Mouse (Mus musculus) embryonic facial prominence, embryonic 10.5 days (tissue): ENCODE results near the gene Mypop. TPM values are rescaled to one million over a fixed set of nuclear protein-coding genes. Genes with fewer than 3 reads are reported as not detected.
A peak's percentile ranks its signal among the peaks of the same experiment; 100 is the strongest.

Experiments used
- DNase-seq: peaks from one replicate; pipeline ENCODE4 v3.0.0-alpha.2; 2017; ENCODE audit warnings: low spot score
- H3K27ac ChIP-seq: fragments of 300-500 bp; sonication (generic); replicated peaks from 2 replicates; pipeline ENCODE4 v1.5.1; 2016; ENCODE audit warnings: mild to moderate bottlenecking
- H3K27me3 ChIP-seq: fragments of 300-500 bp; sonication (generic); replicated peaks from 2 replicates; pipeline ENCODE4 v1.6.1; 2016; ENCODE audit warnings: low read depth, mild to moderate bottlenecking; ENCODE audit not compliant: poor library complexity, severe bottlenecking
- H3K36me3 ChIP-seq: fragments of 300-500 bp; sonication (generic); replicated peaks from 2 replicates; pipeline ENCODE4 v1.6.1; 2016; ENCODE audit warnings: mild to moderate bottlenecking, moderate library complexity
- H3K4me1 ChIP-seq: fragments of 300-500 bp; sonication (generic); 2 replicates; pipeline ENCODE4 v1.6.1; 2016
- H3K4me3 ChIP-seq: fragments of 300-500 bp; sonication (generic); 2 replicates; pipeline ENCODE4 v1.5.1; 2016; ENCODE audit warnings: mild to moderate bottlenecking, moderate library complexity
- H3K9me3 ChIP-seq: fragments of 300-500 bp; sonication (generic); 2 replicates; pipeline ENCODE4 v1.6.1; 2016; ENCODE audit warnings: mild to moderate bottlenecking
- WGBS: fragments of 180-500 bp; shearing (Covaris S2); methylation state at CpG from one replicate; pipeline ENCODE4 v1.1.7; 2016; 5-methylcytosine and 5-hydroxymethylcytosine counted together
- polyA plus RNA-seq: library from polyadenylated mRNA; unstranded; fragments of >200 nt; fragmentation: Nextera tagmentation; extraction: Ambion mirVana; gene quantifications from 2 replicates; pipeline ENCODE4 v1.2.1, GENCODE M21; 2016

Gene Mypop
- polyA plus RNA-seq, 1 experiment from 2014 or later, result 4.1 TPM

DNA sequence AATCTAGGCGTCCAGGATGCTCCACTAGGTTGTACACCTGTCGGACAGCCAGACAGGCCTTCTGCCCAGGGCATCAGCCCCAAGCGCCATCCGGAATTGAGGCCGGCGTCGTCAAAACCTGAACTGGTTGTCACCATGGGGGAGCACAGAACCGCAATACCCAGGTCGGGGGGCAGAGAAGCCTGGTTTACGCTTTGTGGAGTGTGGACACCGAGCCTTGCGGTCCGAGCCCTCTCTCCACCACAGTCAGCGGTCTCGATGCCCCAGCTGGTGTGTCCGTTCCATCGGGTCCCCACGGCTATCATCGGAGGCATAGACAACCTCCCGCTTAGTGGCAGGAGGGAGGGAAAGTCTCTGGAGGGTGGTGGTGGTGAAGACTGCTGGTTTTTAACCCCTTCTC lies 28.2 kb upstream of the Mypop start:
- WGBS, result under 1% methylated on average over 20 of the region's 20 CpGs
- H3K27ac ChIP-seq, result no peak overlapping the region
- H3K27me3 ChIP-seq, result peaks cover 100% of the 10 kb centered on the region

DNA sequence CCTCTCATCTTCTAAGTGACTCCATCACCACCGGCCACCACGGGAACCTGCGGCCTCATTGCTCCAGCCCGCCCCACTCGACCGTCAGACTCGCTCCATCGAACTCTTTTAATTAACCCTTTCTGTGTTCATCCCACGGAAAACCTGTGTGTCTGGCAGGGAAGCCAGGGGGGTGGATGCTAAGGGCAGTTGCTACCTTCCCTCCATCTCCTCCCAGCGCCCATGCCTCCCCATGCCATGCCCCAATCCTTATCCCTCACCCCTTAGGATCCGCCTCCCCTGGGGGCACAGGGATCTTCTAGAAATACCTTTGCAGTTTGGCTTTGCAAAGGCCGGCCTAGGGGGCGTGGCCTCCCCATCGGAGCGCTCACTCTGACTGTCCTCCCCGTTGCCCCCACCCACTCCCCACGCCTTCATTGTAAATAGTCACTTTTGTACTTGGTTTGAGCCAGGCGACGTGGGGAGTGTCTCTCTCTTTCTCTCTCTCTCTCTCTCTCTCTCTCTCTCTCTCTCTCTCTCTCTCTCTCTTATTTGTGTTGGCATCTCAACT lies 27.7 kb upstream of the Mypop start:
- Histone ChIP-seq H3K36me3 (no peaks in the 10 kb centered on the region), H3K27me3 (peaks cover 97% of the 10 kb centered on the region), H3K4me3 (peak overlapping the region; percentile 46), H3K4me1 (peaks cover 42% of the 10 kb centered on the region), H3K27ac (no peak overlapping the region), H3K9me3 (no peaks in the 10 kb centered on the region)
- no peak for DNase-seq
- WGBS, result 1% methylated on average over 19 of the region's 19 CpGs

More for the DNA sequence above, 28.2 kb upstream of the Mypop start:
- Histone ChIP-seq H3K9me3 (no peaks in the 10 kb centered on the region), H3K4me3 (peak overlapping the region; percentile 46), H3K4me1 (peaks cover 48% of the 10 kb centered on the region), H3K36me3 (no peaks in the 10 kb centered on the region)
- DNase-seq, result no peak

DNA sequence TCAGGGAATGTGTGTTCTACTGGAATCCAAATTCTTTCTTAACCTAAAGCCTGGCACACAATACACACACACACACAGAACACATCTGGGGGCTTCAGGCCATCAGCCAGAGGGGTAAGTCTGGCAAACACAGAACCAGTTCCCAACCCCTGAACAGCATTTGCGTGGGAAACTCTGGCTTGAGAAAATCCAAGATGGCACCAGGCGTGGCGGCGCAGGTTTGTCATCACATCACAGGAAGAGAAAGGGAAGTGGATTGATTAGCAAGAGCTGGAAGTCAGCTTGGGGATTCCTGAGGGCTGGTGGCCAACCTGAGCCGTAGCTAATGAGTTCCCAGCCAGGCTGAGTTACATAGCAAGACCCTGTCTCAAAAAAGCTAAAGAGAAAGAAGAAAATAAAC lies 25.7 kb upstream of the Mypop start:
- H3K4me3 ChIP-seq, result no peak overlapping the region
- peaks cover 31% of the 10 kb centered on the region for H3K4me1 ChIP-seq
- no peaks in the 10 kb centered on the region for H3K36me3 ChIP-seq
- DNase-seq, result no peak
- H3K27me3 ChIP-seq, result peaks cover 77% of the 10 kb centered on the region
- WGBS, result 81% methylated on average over 5 of the region's 5 CpGs
- no peaks in the 10 kb centered on the region for H3K9me3 ChIP-seq
- H3K27ac ChIP-seq, result no peak overlapping the region

DNA sequence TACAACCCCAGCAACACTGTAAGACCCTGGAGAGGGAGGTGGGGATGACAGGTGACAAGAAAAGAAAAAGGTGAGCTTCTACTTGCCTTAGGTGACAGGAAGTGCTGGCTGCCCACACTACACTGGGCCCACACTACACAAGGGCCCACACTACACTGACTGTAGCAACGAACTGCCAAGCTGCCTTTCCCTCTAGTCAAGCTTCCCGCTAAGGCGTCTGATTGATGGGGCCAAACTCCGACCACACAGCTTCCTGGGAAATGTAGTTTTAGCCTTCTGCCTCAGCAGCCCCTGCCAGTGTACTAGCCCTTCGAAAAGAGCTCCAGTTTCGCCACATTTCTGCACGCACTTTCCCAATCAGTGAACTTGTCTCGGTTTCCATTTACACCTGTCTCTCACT lies 23.4 kb upstream of the Mypop start:
- no peak overlapping the region for H3K27ac ChIP-seq
- peaks cover 54% of the 10 kb centered on the region for H3K27me3 ChIP-seq
- no peak for DNase-seq
- peaks cover 6% of the 10 kb centered on the region; the same call in 1 of the 2 replicates for H3K9me3 ChIP-seq
- no peaks in the 10 kb centered on the region for H3K36me3 ChIP-seq
- H3K4me3 ChIP-seq, result no peak overlapping the region
- 11% methylated on average over 8 of the region's 8 CpGs for WGBS
- peaks cover 20% of the 10 kb centered on the region for H3K4me1 ChIP-seq

DNA sequence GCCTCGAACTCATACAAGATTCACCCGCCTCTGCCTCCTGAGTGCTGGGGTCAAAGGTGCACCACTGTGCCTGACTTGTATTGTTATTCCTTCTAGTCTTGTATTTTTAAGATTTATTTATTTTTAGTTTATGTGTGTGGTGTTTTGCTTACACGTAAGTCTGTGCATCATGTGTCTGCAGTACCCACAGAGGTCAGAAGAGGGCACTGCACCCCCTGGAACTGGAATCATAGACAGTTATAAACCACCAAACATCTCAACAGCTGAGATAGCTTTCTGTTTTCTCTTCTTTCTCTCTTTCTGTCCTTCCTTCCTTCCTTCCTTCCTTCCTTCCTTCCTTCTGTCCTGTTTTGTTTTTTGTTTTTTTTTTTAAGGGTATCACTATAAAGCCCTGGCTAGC lies 20.1 kb upstream of the Mypop start:
- Histone ChIP-seq H3K4me3 (no peak overlapping the region), H3K36me3 (no peaks in the 10 kb centered on the region), H3K27ac (no peak overlapping the region), H3K27me3 (peaks cover 21% of the 10 kb centered on the region), H3K4me1 (no peaks in the 10 kb centered on the region), H3K9me3 (peaks cover 6% of the 10 kb centered on the region; the same call in 1 of the 2 replicates)
- 82% methylated on average over 3 of the region's 3 CpGs for WGBS
- no peak for DNase-seq

DNA sequence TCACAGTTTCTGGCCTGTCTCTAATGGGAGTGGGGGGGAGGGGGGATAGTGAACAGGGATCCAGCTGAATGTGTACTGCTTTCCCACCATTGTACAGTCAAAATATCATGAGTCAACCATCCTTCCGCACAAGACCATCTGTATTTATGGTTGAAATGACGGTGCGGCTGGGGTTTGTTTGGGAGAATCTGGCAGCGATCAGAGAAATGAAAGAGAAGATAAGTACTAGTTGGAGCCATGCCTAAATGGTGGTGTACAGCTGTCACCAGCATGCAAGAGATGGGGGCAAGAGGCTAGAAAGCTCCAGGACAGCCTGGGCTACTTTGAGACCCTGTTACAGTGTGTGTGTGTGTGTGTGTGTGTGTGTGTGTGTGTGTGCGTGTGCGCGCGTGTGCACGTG lies 12.7 kb upstream of the Mypop start:
- Histone ChIP-seq H3K4me3 (no peak overlapping the region), H3K27me3 (no peaks in the 10 kb centered on the region), H3K27ac (no peak overlapping the region), H3K36me3 (no peaks in the 10 kb centered on the region), H3K9me3 (no peaks in the 10 kb centered on the region), H3K4me1 (no peaks in the 10 kb centered on the region)
- DNase-seq, result no peak
- 94% methylated on average over 9 of the region's 9 CpGs for WGBS

DNA sequence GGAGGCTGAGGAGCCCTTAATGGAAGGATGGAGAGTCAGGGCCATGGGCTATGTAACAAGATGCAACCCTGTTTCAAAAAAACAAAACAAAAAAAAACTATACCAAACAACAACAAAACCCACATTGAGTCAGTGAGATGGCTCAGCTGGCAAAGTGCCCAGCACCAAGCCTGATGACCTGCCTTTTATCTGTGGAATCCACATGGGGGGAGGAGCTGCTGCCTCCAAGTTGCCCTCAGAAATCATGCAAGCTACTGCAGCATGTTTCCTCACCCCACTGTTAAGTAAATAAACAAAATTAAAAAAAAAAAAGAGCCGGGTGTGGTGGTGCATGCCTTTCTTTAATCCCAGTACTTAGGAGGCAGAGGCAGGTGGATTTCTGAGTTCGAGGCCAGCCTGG lies 4.5 kb upstream of the Mypop start:
- Histone ChIP-seq H3K27me3 (peaks cover 23% of the 10 kb centered on the region), H3K36me3 (no peaks in the 10 kb centered on the region), H3K4me3 (no peak overlapping the region), H3K4me1 (peaks cover 10% of the 10 kb centered on the region), H3K9me3 (no peaks in the 10 kb centered on the region), H3K27ac (no peak overlapping the region)
- DNase-seq, result no peak
- WGBS, result 84% methylated on average over 2 of the region's 2 CpGs

DNA sequence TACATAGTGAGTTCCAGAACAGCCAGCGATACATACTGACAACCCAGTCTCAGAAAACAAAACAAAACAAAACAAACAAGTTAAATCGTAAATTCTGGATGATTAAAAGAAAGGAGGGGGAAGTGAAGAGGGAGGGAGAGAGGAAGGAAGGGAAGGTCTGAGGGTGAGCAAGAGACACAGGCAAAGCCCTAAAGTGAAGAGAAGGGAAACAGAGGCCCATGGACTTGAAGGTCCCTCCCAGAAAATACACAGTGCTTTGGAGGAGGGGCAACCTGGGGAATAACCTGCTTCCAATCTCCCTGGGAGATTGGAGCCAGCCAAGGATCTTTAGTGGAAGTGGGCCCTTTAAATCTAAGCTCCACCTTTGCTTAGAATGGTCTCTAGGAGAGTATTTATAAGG lies 3.9 kb upstream of the Mypop start, which contains the start of gene Nanos2:
TSS of gene Nanos2 (plus strand) at position 301 of the 400 bp plus-strand sequence.
- WGBS, result 85% methylated on average over 2 of the region's 2 CpGs
- Histone ChIP-seq H3K4me3 (no peak within 1 kb of the TSS), H3K36me3 (no peaks in the 10 kb centered on the region), H3K9me3 (no peaks in the 10 kb centered on the region), H3K27ac (no peak within 1 kb of the TSS), H3K27me3 (peaks cover 29% of the 10 kb centered on the region), H3K4me1 (peaks cover 16% of the 10 kb centered on the region)
- no peak for DNase-seq

DNA sequence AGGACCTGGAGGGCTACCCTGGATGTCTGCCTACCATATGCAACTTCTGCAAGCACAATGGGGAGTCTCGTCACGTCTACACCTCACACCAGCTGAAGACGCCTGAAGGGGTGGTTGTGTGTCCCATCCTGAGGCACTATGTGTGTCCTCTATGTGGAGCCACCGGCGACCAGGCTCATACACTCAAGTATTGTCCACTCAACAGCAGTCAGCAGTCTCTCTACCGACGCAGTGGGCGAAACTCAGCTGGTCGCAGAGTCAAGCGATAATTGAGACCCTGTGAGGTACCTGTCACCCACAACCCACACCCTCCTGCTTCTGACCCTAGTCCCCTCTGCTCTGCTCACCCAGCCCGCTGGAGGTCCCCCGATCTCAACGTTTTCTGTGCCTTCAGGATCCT lies 3.3 kb upstream of the Mypop start:
- no peak for DNase-seq
- no peaks in the 10 kb centered on the region for H3K36me3 ChIP-seq
- H3K9me3 ChIP-seq, result no peaks in the 10 kb centered on the region
- no peak overlapping the region for H3K4me3 ChIP-seq
- H3K4me1 ChIP-seq, result peaks cover 22% of the 10 kb centered on the region
- H3K27ac ChIP-seq, result no peak overlapping the region
- H3K27me3 ChIP-seq, result peaks cover 35% of the 10 kb centered on the region
- WGBS, result 75% methylated on average over 13 of the region's 13 CpGs

DNA sequence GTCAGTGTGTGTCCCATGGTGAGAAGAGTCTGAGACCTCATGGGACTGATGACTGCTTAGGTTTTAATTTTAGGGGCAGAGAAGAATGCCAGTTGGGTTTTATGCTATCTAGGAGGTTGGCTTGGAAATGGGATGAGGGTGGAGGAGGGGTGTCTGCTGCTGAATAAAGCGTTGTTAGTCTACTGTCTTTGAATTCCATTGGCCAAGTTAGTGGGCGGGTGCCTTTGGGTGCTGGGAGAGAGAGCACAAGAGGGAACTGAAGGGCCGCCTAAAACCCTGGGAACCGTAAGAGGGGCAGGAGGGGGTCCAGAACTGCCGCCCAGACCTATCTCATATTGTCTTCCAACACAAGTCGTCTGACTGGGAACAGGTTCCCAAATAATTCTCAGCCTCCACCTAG lies 2.3 kb upstream of the Mypop start:
- no peak for DNase-seq
- Histone ChIP-seq H3K36me3 (peaks cover 4% of the 10 kb centered on the region; the same call in 1 of the 2 replicates), H3K4me3 (no peak overlapping the region), H3K9me3 (no peaks in the 10 kb centered on the region), H3K27me3 (peaks cover 45% of the 10 kb centered on the region), H3K4me1 (peaks cover 23% of the 10 kb centered on the region), H3K27ac (no peak overlapping the region)
- WGBS, result 67% methylated on average over 6 of the region's 6 CpGs

DNA sequence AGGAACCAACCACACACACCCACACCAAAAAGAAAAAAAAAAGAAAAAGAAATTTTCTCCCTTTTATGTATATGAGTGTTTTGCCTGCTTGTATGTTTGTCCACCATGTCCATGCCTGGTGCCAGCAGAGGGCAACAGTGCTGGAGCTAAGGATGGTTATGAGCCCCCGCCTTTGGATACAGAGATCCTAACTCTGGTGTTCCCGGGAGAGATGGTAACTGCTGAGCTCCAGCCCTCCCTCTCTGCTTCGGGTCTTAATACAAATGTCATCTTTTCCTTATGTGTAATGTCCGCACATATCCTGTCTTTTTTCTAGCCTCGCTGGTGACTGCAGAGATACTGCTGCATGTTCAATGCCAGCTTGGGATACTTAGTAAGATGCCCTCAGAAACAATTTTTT lies 1.1 kb upstream of the Mypop start:
- WGBS, result 11% methylated on average over 5 of the region's 5 CpGs
- Histone ChIP-seq H3K4me3 (peak overlapping the region; percentile 65), H3K27ac (peak overlapping the region; percentile 80; the same call in 1 of the 2 replicates), H3K4me1 (peaks cover 23% of the 10 kb centered on the region), H3K36me3 (peaks cover 9% of the 10 kb centered on the region; the same call in 1 of the 2 replicates), H3K27me3 (peaks cover 56% of the 10 kb centered on the region), H3K9me3 (no peaks in the 10 kb centered on the region)
- no peak for DNase-seq

DNA sequence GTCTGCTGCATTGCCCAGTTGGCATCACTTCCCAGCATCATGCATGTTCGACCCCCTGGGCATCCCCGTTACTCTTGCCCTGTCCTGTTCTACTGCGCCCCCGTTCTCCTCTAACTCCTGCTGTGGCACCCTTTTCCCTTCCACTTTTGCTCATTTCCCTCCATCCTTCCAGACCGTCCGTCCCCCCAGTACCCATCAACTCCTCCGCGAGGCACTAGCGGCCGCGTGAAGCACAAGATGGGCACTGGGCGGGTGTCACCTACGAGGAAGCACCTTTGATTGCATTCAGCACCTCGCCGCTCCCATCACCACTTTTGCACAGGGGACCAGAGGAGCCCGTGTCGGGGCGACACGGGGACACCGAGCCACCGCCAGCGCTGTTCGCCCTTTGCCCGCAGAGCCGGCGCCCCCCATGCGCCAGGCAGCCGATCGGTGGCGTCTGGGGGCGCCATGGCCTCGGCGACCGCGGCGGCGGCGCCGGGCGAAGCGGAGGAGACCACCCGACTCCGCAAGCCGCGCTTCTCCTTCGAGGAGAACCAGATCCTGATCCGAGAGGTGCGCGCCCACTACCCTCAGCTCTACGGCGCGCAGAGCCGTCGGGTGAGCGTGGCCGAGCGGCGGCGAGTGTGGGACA lies 732 bp downstream of the Mypop start:
- Histone ChIP-seq H3K27me3 (peaks cover 56% of the 10 kb centered on the region), H3K27ac (peak overlapping the region; percentile 80), H3K4me1 (peaks cover 23% of the 10 kb centered on the region), H3K9me3 (no peaks in the 10 kb centered on the region), H3K4me3 (peak overlapping the region; percentile 65), H3K36me3 (peaks cover 26% of the 10 kb centered on the region)
- WGBS, result under 1% methylated on average over 59 of the region's 59 CpGs
- DNase-seq, result peak; percentile 52

DNA sequence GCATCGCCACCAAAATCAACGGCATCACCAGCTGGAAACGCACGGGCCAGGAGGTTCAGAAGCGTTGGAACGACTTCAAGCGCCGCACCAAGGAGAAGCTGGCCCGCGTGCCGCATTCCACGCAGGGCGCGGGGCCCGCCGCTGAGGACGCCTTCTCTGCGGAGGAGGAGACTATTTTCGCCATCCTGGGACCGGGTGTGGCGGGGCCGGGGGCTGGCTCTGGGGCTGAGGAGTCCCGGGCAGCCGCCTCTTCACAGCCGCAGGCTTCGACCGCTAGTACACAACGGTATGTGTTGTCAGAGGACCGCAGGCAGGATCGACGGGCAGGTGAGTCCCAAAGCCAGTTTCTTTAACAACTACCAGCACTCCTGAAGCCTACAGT lies 1.2 kb downstream of the Mypop start:
- H3K9me3 ChIP-seq, result no peaks in the 10 kb centered on the region
- peak overlapping the region; percentile 65 for H3K4me3 ChIP-seq
- peaks cover 30% of the 10 kb centered on the region for H3K36me3 ChIP-seq
- peak overlapping the region; percentile 80 for H3K27ac ChIP-seq
- 4% methylated on average over 31 of the region's 31 CpGs for WGBS
- DNase-seq, result peak; percentile 51
- H3K27me3 ChIP-seq, result peaks cover 56% of the 10 kb centered on the region
- peaks cover 23% of the 10 kb centered on the region for H3K4me1 ChIP-seq
